Mouse (Mus musculus) kidney, adult 2 months (tissue): Measurements from ENCODE around the gene Ssu2. TPM values are rescaled to one million over a fixed set of nuclear protein-coding genes. Genes with fewer than 3 reads are reported as not detected.

Experiments used
- DNase-seq: peaks from one replicate; pipeline ENCODE4 v3.0.0; 2021
- H3K27ac ChIP-seq: fragments of 200-500 bp; 2 replicates; pipeline ENCODE4 v1.5.1; 2012; ENCODE audit warnings: low read depth, low read length, control low read depth, inconsistent platforms; ENCODE audit not compliant: insufficient read depth
- H3K27me3 ChIP-seq: fragments of 200-500 bp; replicated peaks from 2 replicates; pipeline ENCODE4 v1.6.1; 2012; ENCODE audit warnings: mild to moderate bottlenecking, moderate library complexity, low read length, inconsistent platforms; ENCODE audit not compliant: control insufficient read depth, insufficient read depth
- H3K36me3 ChIP-seq: fragments of 200-500 bp; 2 replicates; pipeline ENCODE4 v1.6.1; 2012; ENCODE audit warnings: mild to moderate bottlenecking, moderate library complexity, low read length, inconsistent platforms; ENCODE audit not compliant: control insufficient read depth, insufficient read depth
- H3K4me1 ChIP-seq: fragments of 200-500 bp; 2 replicates; pipeline ENCODE4 v1.6.1; 2011; ENCODE audit warnings: low read length; ENCODE audit not compliant: control insufficient read depth, insufficient read depth
- H3K4me3 ChIP-seq: fragments of 200-500 bp; 2 replicates; pipeline ENCODE4 v1.5.1; 2011; ENCODE audit warnings: mild to moderate bottlenecking, low read depth, low read length, control low read depth; ENCODE audit not compliant: insufficient read depth
- CTCF ChIP-seq: fragments of 200-500 bp; conservative IDR thresholded peaks from 2 replicates; pipeline ENCODE4 v1.5.1; 2011; ENCODE audit warnings: low read depth, mild to moderate bottlenecking, control low read depth, low read length, moderate library complexity, mixed read lengths; ENCODE audit not compliant: insufficient read depth, insufficient read length
- POLR2A ChIP-seq: fragments of 200-500 bp; IDR thresholded peaks from one replicate; pipeline ENCODE4 v1.6.1; 2011; ENCODE audit warnings: low read depth, low read length, control low read depth
- WGBS: fragments of 180-500 bp; shearing (Covaris S2); methylation state at CpG from one replicate; pipeline ENCODE4 v1.1.7; 2018; 5-methylcytosine and 5-hydroxymethylcytosine counted together
- polyA plus RNA-seq: library from polyadenylated mRNA; depleted of rRNA; stranded (reverse); fragments of >200 nt; gene quantifications from 2 replicates; pipeline ENCODE4 v1.2.3, GENCODE M21; 2012; rRNA removed

Gene Ssu2
- 2.2 and 3.6 TPM in 2 replicates for polyA plus RNA-seq

DNA sequence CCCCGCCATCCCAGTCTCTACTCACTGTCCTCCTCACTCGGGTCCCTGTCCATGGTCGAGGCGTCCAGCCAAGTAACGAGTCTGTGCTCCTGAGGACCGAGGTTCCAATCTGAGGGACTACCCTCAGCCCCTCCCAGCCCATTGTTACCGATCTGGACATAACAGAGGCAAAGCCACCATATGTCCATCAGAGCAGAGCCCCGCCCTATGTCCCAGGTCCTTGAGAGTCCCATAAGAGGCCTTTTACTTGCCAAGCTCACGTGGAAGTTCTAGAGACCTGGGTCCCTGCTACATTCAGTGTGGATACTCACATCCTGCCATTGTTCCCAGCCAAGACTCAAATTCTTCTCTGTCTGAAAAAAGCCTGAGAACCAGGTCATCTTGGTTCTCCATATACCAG lies at the start of gene Ssu2:
Gene Ssu2 (minus strand): TSS at position 77 of the 400 bp plus-strand sequence.
- 62% methylated on average over 9 of the region's 9 CpGs for WGBS
- Histone ChIP-seq H3K27ac (no peak within 1 kb of the TSS), H3K4me3 (no peak within 1 kb of the TSS), H3K4me1 (no peaks in the 10 kb centered on the region), H3K36me3 (no peaks in the 10 kb centered on the region), H3K27me3 (no peaks in the 10 kb centered on the region)
- peak; percentile 33 for DNase-seq
- TF ChIP-seq CTCF (no peak), POLR2A (no peak)

DNA sequence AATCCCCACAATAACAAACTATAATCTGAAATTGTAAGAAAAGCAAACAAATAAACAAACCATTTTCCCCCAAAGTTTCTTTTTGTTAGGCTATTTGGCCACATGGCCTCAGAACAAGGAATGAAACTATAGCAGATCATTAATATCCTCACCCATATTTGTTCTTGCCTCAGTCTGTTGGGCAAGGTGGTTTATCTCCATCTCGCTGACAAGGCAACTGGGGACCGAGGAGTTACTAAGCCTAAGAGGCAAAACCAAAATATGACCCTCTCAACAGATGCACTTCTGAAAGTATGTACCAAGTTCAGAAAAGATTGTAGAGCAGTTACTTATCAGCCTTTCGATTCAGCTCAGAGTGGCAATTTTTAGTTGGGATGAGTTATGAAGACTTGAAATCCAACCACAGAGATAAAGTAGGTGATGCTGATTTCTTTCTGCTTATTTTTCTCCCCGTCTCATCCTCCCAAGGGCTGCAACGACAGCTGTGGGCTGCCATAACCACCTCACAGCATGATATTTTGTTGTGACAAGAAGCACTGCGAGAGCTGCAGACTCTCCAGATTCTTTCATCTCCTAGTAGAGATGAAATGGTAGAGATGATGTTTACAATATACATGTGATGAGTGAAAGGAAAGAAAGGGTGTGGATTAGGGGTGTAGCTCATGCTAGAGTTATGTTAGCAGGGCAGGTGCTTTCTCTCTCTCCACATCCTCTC lies 38.4 kb upstream of the Ssu2 start:
- no peaks in the 10 kb centered on the region for H3K36me3 ChIP-seq
- WGBS: 73% methylated on average over 6 of the region's 6 CpGs
- H3K27ac ChIP-seq: no peak overlapping the region
- no peaks in the 10 kb centered on the region for H3K4me1 ChIP-seq
- no peaks in the 10 kb centered on the region for H3K27me3 ChIP-seq
- TF ChIP-seq POLR2A: no peak
- TF ChIP-seq CTCF: no peak
- no peak overlapping the region for H3K4me3 ChIP-seq
- no peak for DNase-seq

DNA sequence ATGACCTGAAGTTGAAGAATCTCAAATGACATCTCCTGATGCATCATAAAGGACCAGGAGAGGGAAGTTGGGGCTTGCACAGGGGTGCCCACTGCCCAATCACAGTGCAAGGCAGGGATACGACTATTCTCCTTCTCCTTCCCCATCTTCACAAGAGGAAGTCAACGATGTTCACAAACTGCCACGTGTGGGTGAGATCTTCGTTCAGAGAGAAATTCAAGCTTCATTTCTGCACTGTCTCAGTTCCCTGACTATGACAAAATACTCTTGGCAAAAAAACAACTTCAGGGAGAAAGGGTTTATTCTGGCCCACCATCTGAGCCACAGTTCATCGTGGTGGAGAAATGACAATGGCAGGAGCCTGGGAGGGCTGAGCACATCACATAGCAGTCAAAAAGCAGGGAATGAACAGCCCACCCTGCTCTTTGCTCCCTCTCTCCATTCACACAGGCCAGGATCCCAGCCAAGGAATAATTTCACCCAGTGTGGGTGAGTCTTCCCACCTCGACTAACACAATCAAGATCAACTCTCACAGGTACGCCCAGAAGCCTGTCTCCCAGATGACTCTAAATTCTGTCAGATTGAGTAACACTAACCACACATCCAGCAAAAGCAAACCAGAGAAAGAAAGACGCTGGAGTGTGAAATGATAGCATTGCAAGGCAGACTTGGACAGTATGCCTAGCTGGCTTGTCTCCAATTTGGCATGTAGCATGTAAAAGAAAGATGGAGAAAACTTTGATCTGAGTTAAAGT lies 36.1 kb upstream of the Ssu2 start:
- no peak for TF ChIP-seq POLR2A
- TF ChIP-seq CTCF: no peak
- H3K27ac ChIP-seq: no peak overlapping the region
- H3K27me3 ChIP-seq: no peaks in the 10 kb centered on the region
- H3K36me3 ChIP-seq: no peaks in the 10 kb centered on the region
- H3K4me3 ChIP-seq: no peak overlapping the region
- no peak for DNase-seq
- no peaks in the 10 kb centered on the region for H3K4me1 ChIP-seq
- 76% methylated on average over 8 of the region's 8 CpGs for WGBS

DNA sequence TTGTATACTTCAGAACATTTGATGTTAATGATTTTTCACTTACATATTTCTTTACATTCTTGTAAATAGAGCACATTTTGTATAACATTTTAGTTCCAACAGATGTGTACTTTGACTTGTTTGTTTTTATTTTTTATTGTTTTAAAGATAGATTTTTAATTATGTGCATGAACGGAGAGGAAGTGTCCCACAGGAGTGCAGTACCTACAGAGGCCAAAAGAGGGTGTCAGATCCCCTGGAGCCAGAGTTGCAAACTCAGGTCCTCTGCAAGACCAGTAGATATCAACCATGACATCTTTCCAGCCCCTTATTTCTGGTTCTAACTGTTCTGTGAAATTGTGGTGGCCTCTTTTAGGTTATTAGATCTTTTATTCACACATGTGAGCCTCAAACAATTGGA lies 33.1 kb upstream of the Ssu2 start:
- Histone ChIP-seq H3K27me3 (no peaks in the 10 kb centered on the region), H3K4me3 (no peak overlapping the region), H3K36me3 (no peaks in the 10 kb centered on the region), H3K27ac (no peak overlapping the region), H3K4me1 (no peaks in the 10 kb centered on the region)
- WGBS: 100% methylated on average over 1 of the region's 1 CpGs
- DNase-seq: no peak
- no peak for TF ChIP-seq CTCF
- no peak for TF ChIP-seq POLR2A

DNA sequence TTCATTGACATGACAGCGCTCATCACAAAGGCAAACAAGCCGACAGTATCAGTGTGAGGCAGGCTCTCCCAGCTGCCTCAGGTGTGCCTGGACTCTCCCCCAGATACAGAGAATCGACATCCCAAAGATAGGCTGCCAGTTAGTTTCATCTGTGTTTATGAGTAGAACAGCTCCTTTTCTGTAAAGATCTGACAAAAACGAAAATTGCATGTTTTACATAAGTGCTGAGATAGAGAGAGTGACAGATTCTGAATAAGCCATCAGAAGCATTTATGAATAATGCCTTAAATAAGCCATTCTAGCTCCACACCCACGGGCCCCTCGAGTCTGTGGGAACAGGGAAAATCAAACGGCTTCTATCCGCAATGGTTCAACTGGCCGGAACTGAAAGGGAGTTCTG lies 31.5 kb upstream of the Ssu2 start:
- Histone ChIP-seq H3K27ac (no peak overlapping the region), H3K36me3 (no peaks in the 10 kb centered on the region), H3K4me3 (no peak overlapping the region), H3K4me1 (no peaks in the 10 kb centered on the region), H3K27me3 (no peaks in the 10 kb centered on the region)
- WGBS: 71% methylated on average over 9 of the region's 9 CpGs
- TF ChIP-seq POLR2A: no peak
- TF ChIP-seq CTCF: no peak
- DNase-seq: no peak

DNA sequence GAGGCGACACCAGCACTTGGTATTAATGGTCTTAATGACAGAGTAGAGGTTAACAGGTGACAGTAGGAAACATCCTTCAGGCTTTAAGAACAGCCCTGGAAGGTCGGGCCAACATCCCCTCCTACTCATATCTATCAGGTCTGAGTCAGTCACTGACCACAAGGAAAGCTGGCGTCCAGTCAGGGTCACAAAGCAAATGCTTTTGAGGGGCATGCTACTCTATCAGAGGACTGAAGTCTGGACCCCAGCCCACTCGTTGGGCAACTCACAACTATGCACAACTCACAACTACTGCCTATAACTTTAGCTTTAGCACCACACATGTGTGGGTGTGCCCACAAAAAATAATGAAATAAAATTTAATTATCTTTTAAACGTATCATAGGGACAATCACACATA lies 16.3 kb upstream of the Ssu2 start:
- Histone ChIP-seq H3K4me1 (no peaks in the 10 kb centered on the region; the same call in 1 of the 2 replicates), H3K27ac (no peak overlapping the region), H3K4me3 (no peak overlapping the region), H3K36me3 (no peaks in the 10 kb centered on the region), H3K27me3 (no peaks in the 10 kb centered on the region)
- no peak for DNase-seq
- WGBS: 78% methylated on average over 5 of the region's 5 CpGs
- no peak for TF ChIP-seq POLR2A
- no peak for TF ChIP-seq CTCF
